Mouse (Mus musculus): ENCODE results near the gene Gm5072. TPM values are rescaled to one million over a fixed set of nuclear protein-coding genes. Genes with fewer than 3 reads are reported as not detected.
"Not testable (repeated sequence)": the region's sequence is repeated elsewhere in the genome, so short reads cannot be mapped to it uniquely, and the experiment has no call there.

Gene Gm5072
- not detected for total RNA-seq (2021)
- long read RNA-seq, experiment 1, result 0 reads
- long read RNA-seq, experiment 2, result 0 reads

DNA sequence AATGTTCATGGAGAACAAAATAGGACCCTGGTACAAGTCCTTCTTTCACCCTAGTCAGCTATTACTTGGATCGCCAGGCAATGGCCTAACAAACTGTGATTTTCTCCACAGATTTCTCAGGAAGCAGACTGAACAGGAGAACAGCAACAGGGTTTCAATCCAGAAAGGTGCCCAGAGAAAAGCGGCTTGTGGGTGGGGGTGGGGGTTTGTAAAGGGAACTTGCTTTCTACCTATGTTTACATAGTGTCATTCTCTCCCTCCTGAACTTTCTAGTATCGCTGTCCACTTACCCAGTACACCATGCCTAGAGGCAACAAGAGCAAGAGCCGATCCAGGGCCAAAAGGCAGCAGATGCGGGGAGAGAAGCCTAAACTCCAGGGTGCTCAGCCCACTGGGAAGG lies at the start of gene Gm5072:
Gene Gm5072, plus strand, starts transcription at position 301 of the 400 bp plus-strand sequence.
- H3K4me3 ChIP-seq; H3K27ac ChIP-seq; DNase-seq (ENCODE audit: low spot score in 2 of 2): not testable (repeated sequence)

Other genes with a start within 250 kb of the Gm5072 start
- gene Mageb2, start 60.8 kb upstream of the Gm5072 start, total RNA-seq (2021), result not detected
- not detected for gene Gm8914, start 87.6 kb downstream of the Gm5072 start, total RNA-seq (2021)
- not detected for gene 1700084M14Rik, start 183.4 kb downstream of the Gm5072 start, total RNA-seq (2021)
- not detected for gene Gm14781, start 239.7 kb downstream of the Gm5072 start, total RNA-seq (2021)